Comparison of ENCODE assay signal across 10 mouse cellular contexts in genomic region chr2:7395935-7396334, GRCm38 (mm10).
DNase-seq lines count a peak whose midpoint lies in the region; ATAC-seq lines count a peak whose summit lies in the region.
"Had no signal": no experiment of that assay in that cellular context is flagged by ENCODE, and none has a peak within 500 bp of the region (broad histone marks: within the 10 kb centered on the region; RNA-seq: fewer than 3 reads in every experiment).

No protein-coding gene starts in this region.

- H3K36me3 ChIP-seq in intestine, embryonic 14.5 days (ENCODE audit: control insufficient read depth, insufficient read depth, low read length), result no peaks in the 10 kb centered on the region
- H3K36me3 ChIP-seq in intestine, embryonic 15.5 days, result no peaks in the 10 kb centered on the region
- no peaks in the 10 kb centered on the region for H3K36me3 ChIP-seq in embryonic facial prominence, embryonic 11.5 days (replicated peaks; ENCODE audit: control insufficient read depth, insufficient read depth, low read depth, low read length)
- H3K36me3 ChIP-seq in hindbrain, embryonic 10.5 days, result no peaks in the 10 kb centered on the region
- H3K36me3 ChIP-seq in neural tube, embryonic 12.5 days, result no peaks in the 10 kb centered on the region

- H3K27me3 ChIP-seq in intestine, embryonic 14.5 days (replicated peaks; ENCODE audit: control insufficient read depth, insufficient read depth, low read length), result no peaks in the 10 kb centered on the region
- H3K27me3 ChIP-seq in intestine, embryonic 15.5 days (replicated peaks), result no peaks in the 10 kb centered on the region
- no peaks in the 10 kb centered on the region for H3K27me3 ChIP-seq in embryonic facial prominence, embryonic 11.5 days (ENCODE audit: control insufficient read depth, insufficient read depth, low read length)
- no peaks in the 10 kb centered on the region for H3K27me3 ChIP-seq in hindbrain, embryonic 10.5 days (ENCODE audit: insufficient read depth, poor library complexity, severe bottlenecking)
- no peaks in the 10 kb centered on the region for H3K27me3 ChIP-seq in neural tube, embryonic 12.5 days (replicated peaks)
- H3K27me3 ChIP-seq: Patski had no signal

- no peak overlapping the region for H3K27ac ChIP-seq in intestine, embryonic 14.5 days (ENCODE audit: low read depth)
- no peak overlapping the region for H3K27ac ChIP-seq in intestine, embryonic 15.5 days
- no peak overlapping the region for H3K27ac ChIP-seq in embryonic facial prominence, embryonic 11.5 days (replicated peaks; ENCODE audit: low read depth, low read length)
- H3K27ac ChIP-seq in hindbrain, embryonic 10.5 days, result no peak overlapping the region
- no peak overlapping the region for H3K27ac ChIP-seq in neural tube, embryonic 12.5 days
- H3K27ac ChIP-seq: liver, embryonic 14.5 days had no signal

- H3K4me1 ChIP-seq in intestine, embryonic 14.5 days (replicated peaks; ENCODE audit: control insufficient read depth, insufficient read depth, low read length), result no peaks in the 10 kb centered on the region
- H3K4me1 ChIP-seq in intestine, embryonic 15.5 days (replicated peaks), result no peaks in the 10 kb centered on the region
- H3K4me1 ChIP-seq in embryonic facial prominence, embryonic 11.5 days (ENCODE audit: control insufficient read depth, insufficient read depth, low read length), result no peaks in the 10 kb centered on the region
- peaks cover 10% of the 10 kb centered on the region; the same call in 1 of the 2 replicates for H3K4me1 ChIP-seq in hindbrain, embryonic 10.5 days (replicated peaks)
- no peaks in the 10 kb centered on the region for H3K4me1 ChIP-seq in neural tube, embryonic 12.5 days

- H3K9ac ChIP-seq in intestine, embryonic 14.5 days (ENCODE audit: low read length), result no peak overlapping the region
- H3K9ac ChIP-seq in intestine, embryonic 15.5 days, result no peak overlapping the region
- H3K9ac ChIP-seq in embryonic facial prominence, embryonic 11.5 days (replicated peaks; ENCODE audit: low read length), result no peak overlapping the region
- H3K9ac ChIP-seq in neural tube, embryonic 12.5 days, result no peak overlapping the region
- H3K9ac ChIP-seq: liver, embryonic 14.5 days had no signal

- no peaks in the 10 kb centered on the region for H3K9me3 ChIP-seq in intestine, embryonic 14.5 days (ENCODE audit: control insufficient read depth, low read length)
- no peaks in the 10 kb centered on the region for H3K9me3 ChIP-seq in intestine, embryonic 15.5 days
- H3K9me3 ChIP-seq in embryonic facial prominence, embryonic 11.5 days (replicated peaks; ENCODE audit: control insufficient read depth, low read length), result no peaks in the 10 kb centered on the region
- no peaks in the 10 kb centered on the region for H3K9me3 ChIP-seq in hindbrain, embryonic 10.5 days
- no peaks in the 10 kb centered on the region for H3K9me3 ChIP-seq in neural tube, embryonic 12.5 days

- no peak overlapping the region for H3K4me3 ChIP-seq in intestine, embryonic 14.5 days (ENCODE audit: low read depth, low read length)
- no peak overlapping the region for H3K4me3 ChIP-seq in intestine, embryonic 15.5 days (replicated peaks)
- no peak overlapping the region for H3K4me3 ChIP-seq in embryonic facial prominence, embryonic 11.5 days (ENCODE audit: low read depth, low read length)
- peak overlapping the region; percentile 20; the same call in 1 of the 2 replicates for H3K4me3 ChIP-seq in hindbrain, embryonic 10.5 days
- H3K4me3 ChIP-seq in neural tube, embryonic 12.5 days, result no peak overlapping the region

- no peak for ATAC-seq in intestine, embryonic 14.5 days (replicated peaks; ENCODE audit: low FRiP score, low TSS enrichment, low read depth)
- no peak for ATAC-seq in intestine, embryonic 15.5 days
- peak; percentile 67; the same call in 1 of the 2 replicates for ATAC-seq in embryonic facial prominence, embryonic 11.5 days (replicated peaks; ENCODE audit: insufficient number of reproducible peaks, low FRiP score, low TSS enrichment, low read depth)
- peak; percentile 63; the same call in 1 of the 2 replicates for ATAC-seq in neural tube, embryonic 12.5 days (ENCODE audit: low FRiP score, low read depth)
- ATAC-seq in inflammation-experienced regulatory T-cells, adult 6 months, result no peak
- ATAC-seq: Patski had no signal

- peak overlapping the region; percentile 9; the same call in 1 of the 2 replicates for H3K4me2 ChIP-seq in intestine, embryonic 14.5 days (ENCODE audit: low read length)
- H3K4me2 ChIP-seq in intestine, embryonic 15.5 days (replicated peaks), result no peak overlapping the region
- 0 out of 2 replicates have a peak overlapping the region, but pooled peaks have one; percentile 15 for H3K4me2 ChIP-seq in embryonic facial prominence, embryonic 11.5 days (ENCODE audit: low read depth, low read length)
- peak overlapping the region; percentile 44 for H3K4me2 ChIP-seq in neural tube, embryonic 12.5 days (replicated peaks)

- DNase-seq in intestine, embryonic 14.5 days (ENCODE audit: low spot score), result no peak
- DNase-seq in embryonic facial prominence, embryonic 11.5 days (ENCODE audit: low spot score), result no peak
- peak; percentile 6 for DNase-seq in hindbrain, embryonic 10.5 days (ENCODE audit: low spot score)
- DNase-seq in thymus, postnatal 0 days (ENCODE audit: low spot score), result no peak
- DNase-seq in spleen, adult 18-20 months, result no peak

- 42% methylated on average over 8 of the region's 8 CpGs for WGBS in intestine, embryonic 14.5 days
- 44% methylated on average over 8 of the region's 8 CpGs for WGBS in intestine, embryonic 15.5 days
- WGBS in embryonic facial prominence, embryonic 11.5 days, result 26% methylated on average over 8 of the region's 8 CpGs
- 21% methylated on average over 8 of the region's 8 CpGs for WGBS in hindbrain, embryonic 10.5 days
- 28% methylated on average over 8 of the region's 8 CpGs for WGBS in neural tube, embryonic 12.5 days

Comparison
In these comparisons a context has a peak if more than half of its experiments do, and no peak if none do; other contexts are left out.
1. ATAC-seq: peak in embryonic facial prominence, embryonic 11.5 days (single experiment) and neural tube, embryonic 12.5 days (single experiment); none in intestine, embryonic 14.5 days (single experiment), intestine, embryonic 15.5 days (single experiment) and inflammation-experienced regulatory T-cells, adult 6 months (single experiment).